Mouse (Mus musculus): ENCODE data around the gene Spef2.
"Not testable (repeated sequence)": the region's sequence is repeated elsewhere in the genome, so short reads cannot be mapped to it uniquely, and the experiment has no call there.

Gene Spef2

GRCm38 (mm10) chr15:9748359-9749102 is at the start of gene Spef2:
Gene Spef2, minus strand, starts transcription at chr15:9748868.
- DNase-seq (ENCODE audit: low read depth, low spot score) = no peak

GRCm38 (mm10) chr15:9794131-9794530 is 45.5 kb upstream of the Spef2 start:
- DNase-seq (ENCODE audit: low read depth, low spot score) = no peak

GRCm38 (mm10) chr15:9788245-9789030 is 39.8 kb upstream of the Spef2 start:
- DNase-seq (ENCODE audit: low read depth, low spot score) = no peak

- DNase-seq (ENCODE audit: low read depth, low spot score) = not testable (repeated sequence)
Observed at GRCm38 (mm10) chr15:9774222-9775142, 25.8 kb upstream of the Spef2 start.

- no peak for DNase-seq (ENCODE audit: low read depth, low spot score)
Observed at GRCm38 (mm10) chr15:9768184-9768918, 19.7 kb upstream of the Spef2 start.

GRCm38 (mm10) chr15:9767034-9767433 is 18.4 kb upstream of the Spef2 start:
- DNase-seq (ENCODE audit: low read depth, low spot score) = no peak

- DNase-seq (ENCODE audit: low read depth, low spot score) = no peak
Observed at GRCm38 (mm10) chr15:9750966-9751365, 2.3 kb upstream of the Spef2 start.

GRCm38 (mm10) chr15:9747410-9748104 is 1.1 kb downstream of the Spef2 start:
- no peak for DNase-seq (ENCODE audit: low read depth, low spot score)

- DNase-seq (ENCODE audit: low read depth, low spot score) = no peak
Observed at GRCm38 (mm10) chr15:9742172-9742571, 6.5 kb downstream of the Spef2 start.

GRCm38 (mm10) chr15:9714574-9715458 is 33.9 kb downstream of the Spef2 start:
- no peak for DNase-seq (ENCODE audit: low read depth, low spot score)

GRCm38 (mm10) chr15:9713707-9714106 is 35.0 kb downstream of the Spef2 start:
- no peak for DNase-seq (ENCODE audit: low read depth, low spot score)

GRCm38 (mm10) chr15:9710330-9710729 is 38.3 kb downstream of the Spef2 start:
- DNase-seq (ENCODE audit: low read depth, low spot score) = no peak

GRCm38 (mm10) chr15:9705830-9706450 is 42.7 kb downstream of the Spef2 start:
- DNase-seq (ENCODE audit: low read depth, low spot score) = no peak

- no peak for DNase-seq (ENCODE audit: low read depth, low spot score)
Observed at GRCm38 (mm10) chr15:9701845-9702244, 46.8 kb downstream of the Spef2 start.

GRCm38 (mm10) chr15:9691721-9692120 is 56.9 kb downstream of the Spef2 start:
- DNase-seq (ENCODE audit: low read depth, low spot score) = no peak

- DNase-seq (ENCODE audit: low read depth, low spot score) = no peak
Observed at GRCm38 (mm10) chr15:9690845-9691244, 57.8 kb downstream of the Spef2 start.

GRCm38 (mm10) chr15:9690436-9690835 is 58.2 kb downstream of the Spef2 start:
- no peak for DNase-seq (ENCODE audit: low read depth, low spot score)

GRCm38 (mm10) chr15:9683485-9683884 is 65.2 kb downstream of the Spef2 start:
- DNase-seq (ENCODE audit: low read depth, low spot score) = no peak

Measured in retina, adult 2 months (tissue).